Mouse (Mus musculus) heart, embryonic 13.5 days (tissue): ENCODE data around the gene Tmem106b. TPM values are rescaled to one million over a fixed set of nuclear protein-coding genes. Genes with fewer than 3 reads are reported as not detected.

Source experiments
- ATAC-seq: fragments of 200-750 bp; cut with Nextera tagmentation; 2 replicates; pipeline ENCODE4 v1.8.0; 2017; ENCODE audit warnings: moderate TSS enrichment; ENCODE audit not compliant: insufficient number of reproducible peaks, low FRiP score, low TSS enrichment; ENCODE audit errors: extremely low read depth
- H3K27ac ChIP-seq: fragments of 300-500 bp; sonication (generic); replicated peaks from 2 replicates; pipeline ENCODE4 v1.5.1; 2015; ENCODE audit warnings: moderate library complexity, mild to moderate bottlenecking, inconsistent platforms
- H3K27me3 ChIP-seq: fragments of 300-500 bp; sonication (generic); replicated peaks from 2 replicates; pipeline ENCODE4 v1.6.1; 2015; ENCODE audit warnings: mild to moderate bottlenecking, inconsistent platforms
- H3K36me3 ChIP-seq: fragments of 300-500 bp; sonication (generic); 2 replicates; pipeline ENCODE4 v1.6.1; 2015; ENCODE audit warnings: mild to moderate bottlenecking, inconsistent platforms
- H3K4me1 ChIP-seq: fragments of 300-500 bp; sonication (generic); 2 replicates; pipeline ENCODE4 v1.6.1; 2015; ENCODE audit warnings: inconsistent platforms
- H3K4me2 ChIP-seq: fragments of 300-500 bp; sonication (generic); 2 replicates; pipeline ENCODE4 v1.6.1; 2015; ENCODE audit warnings: inconsistent platforms, mild to moderate bottlenecking, moderate library complexity
- H3K4me3 ChIP-seq: fragments of 300-500 bp; sonication (generic); 2 replicates; pipeline ENCODE4 v1.5.1; 2015; ENCODE audit warnings: moderate library complexity, mild to moderate bottlenecking, inconsistent platforms
- H3K9ac ChIP-seq: fragments of 300-500 bp; sonication (generic); 2 replicates; pipeline ENCODE4 v1.6.1; 2015; ENCODE audit warnings: inconsistent platforms, mild to moderate bottlenecking, moderate library complexity
- H3K9me3 ChIP-seq: fragments of 300-500 bp; sonication (generic); 2 replicates; pipeline ENCODE4 v1.6.1; 2016; ENCODE audit warnings: inconsistent platforms
- WGBS: fragments of 180-500 bp; shearing (Covaris S2); methylation state at CpG from one replicate; pipeline ENCODE4 v1.1.7; 2015; ENCODE audit warnings: mixed read lengths; 5-methylcytosine and 5-hydroxymethylcytosine counted together
- polyA plus RNA-seq: library from polyadenylated mRNA; unstranded; fragments of >200 nt; fragmentation: Nextera tagmentation; extraction: Ambion mirVana; gene quantifications from 2 replicates; pipeline ENCODE4 v1.2.1, GENCODE M21; 2015

Tmem106b gene
- polyA plus RNA-seq, result 26.0 and 28.2 TPM in 2 replicates

DNA sequence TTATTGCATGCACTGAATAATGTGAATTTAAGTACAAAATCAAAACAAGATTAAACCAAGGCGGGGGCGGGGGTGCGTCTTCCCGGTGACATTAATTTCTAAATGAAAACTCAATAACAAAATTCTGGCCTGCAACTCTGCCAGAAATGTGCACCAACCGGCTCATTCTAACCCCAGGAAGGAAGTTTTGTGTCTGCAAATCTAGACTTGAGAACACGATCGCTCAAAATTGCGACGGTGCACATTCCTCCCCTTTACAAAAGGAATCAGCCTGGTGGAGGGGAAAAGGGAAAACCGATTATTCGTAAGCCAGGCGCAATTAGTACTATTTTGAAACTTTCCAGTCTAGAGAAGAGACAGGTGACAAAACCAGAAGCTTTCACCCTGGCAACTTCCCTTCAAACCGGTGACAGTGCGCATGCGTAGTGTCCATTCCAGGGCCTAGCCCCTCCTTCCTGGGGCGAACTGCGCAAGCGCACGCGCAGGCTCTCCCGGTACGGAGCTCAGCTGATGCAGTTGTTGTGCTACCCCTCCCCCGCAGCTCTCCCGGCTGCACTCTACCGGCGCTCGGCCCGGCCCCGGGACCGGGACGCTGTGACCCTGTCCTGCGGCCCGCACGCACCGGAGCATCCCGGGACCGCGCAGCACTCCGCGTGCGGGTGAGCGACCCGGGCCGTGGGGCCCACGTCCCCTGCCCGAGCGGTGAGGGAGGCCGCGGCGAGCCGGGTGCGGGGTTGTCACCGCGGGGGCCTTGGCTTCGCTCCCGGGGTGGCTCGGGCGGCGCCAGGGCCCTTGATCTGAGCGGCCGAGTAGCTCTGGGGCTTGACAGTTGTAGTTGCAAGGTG is at the start of gene Tmem106b:
Tmem106b (plus strand) TSS at position 458 of the 845 bp plus-strand sequence.
- Histone ChIP-seq H3K9me3 (no peaks in the 10 kb centered on the region), H3K4me1 (peaks cover 10% of the 10 kb centered on the region), H3K9ac (peak within 1 kb of the TSS; percentile 98), H3K27ac (peak within 1 kb of the TSS; percentile 92), H3K4me3 (peak within 1 kb of the TSS; percentile 94), H3K27me3 (no peaks in the 10 kb centered on the region), H3K4me2 (peak within 1 kb of the TSS; percentile 73), H3K36me3 (peaks cover 29% of the 10 kb centered on the region)
- 2% methylated on average over 58 of the region's 61 CpGs for WGBS
- peak; percentile 98 for ATAC-seq

DNA sequence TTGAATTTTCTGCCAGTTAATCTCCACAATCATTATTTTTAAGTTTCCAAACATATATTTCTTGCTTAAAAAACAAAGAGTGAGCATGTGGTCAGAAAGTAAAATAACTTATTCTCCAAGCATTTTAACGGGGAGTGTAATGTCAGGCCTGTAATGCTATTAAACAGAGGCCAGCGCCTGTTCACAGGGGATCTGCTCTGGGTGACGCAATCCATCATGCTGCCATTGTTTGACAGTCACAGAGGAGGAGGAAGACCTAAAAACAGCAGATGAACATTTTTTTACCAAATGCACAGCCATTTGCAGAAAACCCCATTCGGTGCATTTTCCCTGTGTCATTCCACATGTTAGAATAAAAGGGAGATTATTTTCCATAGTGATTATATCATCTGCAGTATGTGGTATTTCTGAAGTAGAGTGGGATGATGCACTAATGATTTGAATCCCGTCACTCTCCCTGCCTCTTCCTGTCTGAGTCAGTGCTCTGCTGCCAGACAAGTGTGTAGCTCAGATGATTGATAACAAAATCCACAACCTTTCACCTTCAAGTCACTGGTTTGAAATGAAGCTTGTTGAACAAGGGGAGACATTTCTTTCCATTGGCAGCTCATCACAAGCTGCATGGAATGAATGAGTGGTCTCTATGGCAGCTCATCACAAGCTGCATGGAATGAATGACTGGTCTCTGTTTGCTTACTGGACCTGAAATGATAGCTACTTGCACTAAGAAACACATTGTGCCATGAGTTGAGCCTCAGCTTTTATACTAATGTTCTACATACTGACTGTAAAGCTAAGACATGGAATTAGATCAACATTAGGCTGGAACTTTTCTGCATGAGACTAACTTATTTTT is 48.1 kb upstream of the Tmem106b start:
- H3K27ac ChIP-seq, result no peak overlapping the region
- no peak overlapping the region for H3K4me2 ChIP-seq
- WGBS, result 40% methylated on average over 5 of the region's 5 CpGs

GRCm38 (mm10) chr6:13030558-13030957 is 39.0 kb upstream of the Tmem106b start:
- H3K36me3 ChIP-seq, result no peaks in the 10 kb centered on the region
- no peaks in the 10 kb centered on the region for H3K9me3 ChIP-seq
- H3K4me1 ChIP-seq, result no peaks in the 10 kb centered on the region
- H3K4me2 ChIP-seq, result no peak overlapping the region
- ATAC-seq, result no peak
- no peak overlapping the region for H3K4me3 ChIP-seq
- H3K27me3 ChIP-seq, result no peaks in the 10 kb centered on the region
- H3K9ac ChIP-seq, result no peak overlapping the region
- no peak overlapping the region for H3K27ac ChIP-seq

More for the DNA sequence above, 48.1 kb upstream of the Tmem106b start:
- no peak for ATAC-seq
- Histone ChIP-seq H3K36me3 (no peaks in the 10 kb centered on the region), H3K27me3 (no peaks in the 10 kb centered on the region), H3K9me3 (no peaks in the 10 kb centered on the region), H3K4me3 (no peak overlapping the region), H3K9ac (no peak overlapping the region), H3K4me1 (peaks cover 3% of the 10 kb centered on the region)

DNA sequence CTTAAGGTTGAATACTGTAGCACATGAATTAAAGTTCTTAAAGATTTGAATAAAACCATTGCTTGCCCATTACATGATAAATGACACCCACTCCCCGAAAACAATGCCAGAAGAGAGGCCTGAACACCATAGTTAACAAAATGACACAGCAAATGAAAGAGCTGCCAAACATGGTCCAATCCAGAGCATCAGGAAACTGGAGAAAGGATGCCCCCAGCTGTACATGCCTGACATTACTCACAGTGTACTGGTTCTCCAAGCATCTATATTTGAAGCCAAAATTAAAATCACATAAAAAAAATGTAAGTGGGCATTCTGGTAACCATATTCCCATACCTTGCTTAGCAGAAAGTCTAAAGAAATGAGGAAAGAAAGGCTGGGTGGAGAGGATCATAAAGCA is 38.6 kb upstream of the Tmem106b start:
- Histone ChIP-seq H3K27me3 (no peaks in the 10 kb centered on the region), H3K4me1 (no peaks in the 10 kb centered on the region), H3K4me2 (no peak overlapping the region), H3K9me3 (no peaks in the 10 kb centered on the region), H3K9ac (no peak overlapping the region), H3K4me3 (no peak overlapping the region), H3K27ac (no peak overlapping the region), H3K36me3 (no peaks in the 10 kb centered on the region)
- no peak for ATAC-seq
- 51% methylated on average over 1 of the region's 1 CpGs for WGBS

DNA sequence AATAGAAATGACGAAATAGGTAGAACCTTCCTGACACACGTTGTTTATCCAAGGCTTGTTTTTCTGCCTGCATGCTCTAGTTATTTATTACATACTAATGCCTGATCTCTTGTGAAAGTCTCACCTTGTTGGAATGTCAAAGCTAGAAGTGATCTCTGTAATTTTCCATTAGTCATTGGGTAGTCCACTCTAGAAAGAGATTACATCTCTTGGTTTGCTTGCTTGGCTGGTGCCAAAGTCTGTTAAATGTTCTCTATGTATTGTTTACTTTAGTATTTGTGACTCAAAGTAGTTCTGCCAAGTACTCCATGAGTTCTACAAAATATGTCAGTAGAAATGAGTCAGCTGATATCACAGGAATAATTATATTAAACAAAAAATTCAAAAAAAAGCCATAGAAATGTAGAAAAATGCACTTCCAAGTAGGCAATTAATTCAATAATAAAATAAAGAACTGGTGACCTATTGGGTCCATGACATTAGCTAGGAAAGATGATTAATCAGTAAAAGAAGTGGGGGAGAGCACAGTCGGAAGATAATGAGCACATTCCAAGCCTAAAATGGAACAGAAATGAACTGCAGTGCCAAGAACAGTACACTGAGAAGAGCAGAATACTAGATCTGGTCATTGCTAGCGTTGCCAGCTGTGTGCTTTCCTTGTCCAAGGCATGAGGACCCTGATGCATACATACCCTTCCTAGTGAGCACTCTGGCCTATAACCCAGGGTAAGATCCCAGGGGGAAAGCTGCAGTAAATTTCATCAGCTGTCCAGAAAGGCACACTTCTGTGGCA is 17.0 kb upstream of the Tmem106b start:
- Histone ChIP-seq H3K4me3 (no peak overlapping the region), H3K4me1 (peaks cover 6% of the 10 kb centered on the region), H3K27me3 (no peaks in the 10 kb centered on the region), H3K9me3 (no peaks in the 10 kb centered on the region), H3K36me3 (no peaks in the 10 kb centered on the region), H3K4me2 (no peak overlapping the region), H3K9ac (no peak overlapping the region), H3K27ac (no peak overlapping the region)
- 50% methylated on average over 4 of the region's 4 CpGs for WGBS
- ATAC-seq, result no peak

- peaks cover 4% of the 10 kb centered on the region; the same call in 1 of the 2 replicates for H3K4me1 ChIP-seq
- no peaks in the 10 kb centered on the region for H3K27me3 ChIP-seq
- H3K9ac ChIP-seq, result no peak overlapping the region
- H3K36me3 ChIP-seq, result no peaks in the 10 kb centered on the region
- H3K9me3 ChIP-seq, result no peaks in the 10 kb centered on the region
- H3K4me3 ChIP-seq, result no peak overlapping the region
- H3K27ac ChIP-seq, result no peak overlapping the region
- no peak overlapping the region for H3K4me2 ChIP-seq
- ATAC-seq, result no peak
Observed at GRCm38 (mm10) chr6:13061276-13062039, 8.1 kb upstream of the Tmem106b start.

DNA sequence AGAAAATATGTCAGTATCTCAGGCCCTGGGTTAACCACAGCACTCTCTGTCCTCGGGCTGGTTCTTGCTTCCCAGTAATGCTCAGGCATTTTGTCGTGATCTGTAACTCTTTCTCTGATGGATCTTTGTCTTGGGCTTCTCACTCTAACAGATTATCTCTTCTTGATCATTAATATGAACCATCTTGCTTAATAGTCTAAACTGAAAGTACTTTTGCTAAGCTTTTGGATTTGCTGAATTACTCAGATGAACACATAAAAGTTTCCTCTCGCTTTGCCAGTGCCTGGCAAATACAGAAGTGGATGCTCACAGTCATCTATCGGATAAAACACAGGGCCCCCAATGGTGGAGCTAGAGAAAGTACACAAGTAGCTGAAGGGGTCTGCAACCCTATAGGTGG is 7.5 kb upstream of the Tmem106b start:
- no peaks in the 10 kb centered on the region for H3K9me3 ChIP-seq
- H3K4me3 ChIP-seq, result no peak overlapping the region
- H3K27me3 ChIP-seq, result no peaks in the 10 kb centered on the region
- no peaks in the 10 kb centered on the region for H3K36me3 ChIP-seq
- H3K27ac ChIP-seq, result no peak overlapping the region
- no peak overlapping the region for H3K4me2 ChIP-seq
- H3K9ac ChIP-seq, result no peak overlapping the region
- WGBS, result 72% methylated on average over 4 of the region's 4 CpGs
- peaks cover 4% of the 10 kb centered on the region; the same call in 1 of the 2 replicates for H3K4me1 ChIP-seq
- ATAC-seq, result no peak

DNA sequence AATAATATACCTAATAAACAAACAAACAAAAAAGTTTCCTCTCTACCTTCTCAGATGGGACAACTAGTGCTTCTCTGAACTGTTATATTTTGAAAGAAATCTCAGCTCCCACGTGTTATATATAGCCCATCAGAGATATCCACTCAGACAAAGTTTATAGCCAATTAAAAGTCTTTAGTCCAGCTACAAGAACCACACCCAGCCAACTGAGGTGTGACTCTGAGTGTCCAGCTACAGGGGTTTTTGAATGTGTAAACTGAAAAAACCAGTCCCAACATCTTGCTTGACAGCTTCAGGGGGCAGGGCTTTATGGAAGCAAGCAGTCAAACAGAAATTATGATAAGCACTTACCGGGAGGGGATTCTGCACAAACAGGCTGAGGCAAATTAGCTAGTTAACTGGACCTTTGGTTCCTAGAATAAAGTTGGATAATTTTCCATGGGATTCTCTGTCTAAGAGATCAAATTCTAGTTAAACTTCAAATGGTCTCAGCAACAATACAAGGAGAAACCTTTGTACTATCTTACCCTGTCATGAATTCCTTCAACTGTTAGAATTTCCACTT is 6.8 kb upstream of the Tmem106b start:
- Histone ChIP-seq H3K4me1 (peaks cover 4% of the 10 kb centered on the region; the same call in 1 of the 2 replicates), H3K4me3 (no peak overlapping the region), H3K27ac (no peak overlapping the region), H3K9ac (no peak overlapping the region), H3K4me2 (no peak overlapping the region), H3K36me3 (no peaks in the 10 kb centered on the region), H3K9me3 (no peaks in the 10 kb centered on the region), H3K27me3 (no peaks in the 10 kb centered on the region)
- 69% methylated on average over 2 of the region's 2 CpGs for WGBS
- no peak for ATAC-seq

- Histone ChIP-seq H3K9ac (peak overlapping the region; percentile 98), H3K9me3 (no peaks in the 10 kb centered on the region), H3K27me3 (no peaks in the 10 kb centered on the region), H3K4me2 (peak overlapping the region; percentile 73), H3K27ac (peak overlapping the region; percentile 92), H3K4me1 (peaks cover 10% of the 10 kb centered on the region), H3K36me3 (peaks cover 33% of the 10 kb centered on the region), H3K4me3 (peak overlapping the region; percentile 94)
- 1% methylated on average over 11 of the region's 11 CpGs for WGBS
- ATAC-seq, result no peak
Observed at GRCm38 (mm10) chr6:13070147-13070425, 527 bp downstream of the Tmem106b start.

GRCm38 (mm10) chr6:13070485-13070884 is 926 bp downstream of the Tmem106b start:
- H3K36me3 ChIP-seq, result peaks cover 37% of the 10 kb centered on the region
- no peaks in the 10 kb centered on the region for H3K9me3 ChIP-seq
- H3K9ac ChIP-seq, result peak overlapping the region; percentile 98
- 33% methylated on average over 4 of the region's 4 CpGs for WGBS
- H3K4me1 ChIP-seq, result peaks cover 10% of the 10 kb centered on the region
- H3K27ac ChIP-seq, result peak overlapping the region; percentile 92
- peak overlapping the region; percentile 73 for H3K4me2 ChIP-seq
- H3K27me3 ChIP-seq, result no peaks in the 10 kb centered on the region
- peak overlapping the region; percentile 94 for H3K4me3 ChIP-seq
- ATAC-seq, result 0 out of 2 replicates have a peak, but pooled peaks have one; percentile 14
